15 mouse cellular contexts compared by ENCODE assay signal in genomic region chr8:10804974-10805373, GRCm38 (mm10).
DNase-seq lines count a peak whose midpoint lies in the region; ATAC-seq and TF ChIP-seq lines count a peak whose summit lies in the region.
"Had no signal": no experiment of that assay in that cellular context is flagged by ENCODE, and none has a peak within 500 bp of the region (broad histone marks: within the 10 kb centered on the region; RNA-seq: fewer than 3 reads in every experiment).

No protein-coding gene starts in this region.

- H3K27ac ChIP-seq in hindbrain, embryonic 10.5 days: peak overlapping the region; percentile 88
- H3K27ac ChIP-seq in hindbrain, embryonic 14.5 days: no peak overlapping the region
- no peak overlapping the region for H3K27ac ChIP-seq in neural tube, embryonic 11.5 days (ENCODE audit: low read depth, low read length)
- H3K27ac ChIP-seq in limb, embryonic 12.5 days: no peak overlapping the region
- no peak overlapping the region for H3K27ac ChIP-seq in cerebellum, adult 2 months (ENCODE audit: insufficient read depth, low read length)
- H3K27ac ChIP-seq: heart, embryonic 13.5 days; liver, embryonic 12.5 days; macrophage had no signal

- H3K4me2 ChIP-seq in hindbrain, embryonic 14.5 days (replicated peaks): no peak overlapping the region
- peak overlapping the region; percentile 17; the same call in 1 of the 2 replicates for H3K4me2 ChIP-seq in neural tube, embryonic 11.5 days (ENCODE audit: low read depth)
- peak overlapping the region; percentile 45; the same call in 1 of the 2 replicates for H3K4me2 ChIP-seq in limb, embryonic 12.5 days

- H3K4me3 ChIP-seq in hindbrain, embryonic 10.5 days: no peak overlapping the region
- no peak overlapping the region for H3K4me3 ChIP-seq in hindbrain, embryonic 14.5 days (replicated peaks; ENCODE audit: low read length)
- no peak overlapping the region for H3K4me3 ChIP-seq in neural tube, embryonic 11.5 days (ENCODE audit: low read depth, low read length)
- no peak overlapping the region for H3K4me3 ChIP-seq in limb, embryonic 12.5 days (replicated peaks)
- H3K4me3 ChIP-seq in cerebellum, adult 2 months (replicated peaks; ENCODE audit: insufficient read depth, low read depth, low read length): no peak overlapping the region
- H3K4me3 ChIP-seq: liver, embryonic 12.5 days had no signal

- DNase-seq in hindbrain, embryonic 10.5 days (ENCODE audit: low spot score): peak; percentile 10
- no peak for DNase-seq in hindbrain, embryonic 14.5 days (ENCODE audit: low spot score)
- DNase-seq in neural tube, embryonic 11.5 days (ENCODE audit: low spot score): no peak
- no peak for DNase-seq in neural tube, embryonic 10.5 days (ENCODE audit: extremely low spot score, low spot score)
- DNase-seq in adrenal gland, postnatal 25 days: no peak
- no peak for DNase-seq in cerebellum, adult 2 months
- DNase-seq: adrenal gland, adult 2 months; cerebellum, adult 18-20 months; layer of hippocampus, postnatal 36 days; right cerebral cortex, postnatal 4 days; thymus, adult 18-20 months had no signal

- no peak for TF ChIP-seq POLR2A in cerebellum, adult 2 months (IDR thresholded peaks at IDR 0.05; ENCODE audit: borderline replicate concordance, insufficient read depth, low read length)

- no peaks in the 10 kb centered on the region for H3K36me3 ChIP-seq in hindbrain, embryonic 10.5 days
- H3K36me3 ChIP-seq in hindbrain, embryonic 14.5 days (replicated peaks; ENCODE audit: control insufficient read depth, insufficient read depth): no peaks in the 10 kb centered on the region
- no peaks in the 10 kb centered on the region for H3K36me3 ChIP-seq in neural tube, embryonic 11.5 days (ENCODE audit: control insufficient read depth, insufficient read depth, low read length)
- no peaks in the 10 kb centered on the region for H3K36me3 ChIP-seq in limb, embryonic 12.5 days
- H3K36me3 ChIP-seq: heart, embryonic 13.5 days; liver, embryonic 12.5 days had no signal

- 51% methylated on average over 3 of the region's 3 CpGs for WGBS in hindbrain, embryonic 10.5 days
- 41% methylated on average over 3 of the region's 3 CpGs for WGBS in hindbrain, embryonic 14.5 days
- WGBS in neural tube, embryonic 11.5 days: 62% methylated on average over 3 of the region's 3 CpGs
- WGBS in limb, embryonic 12.5 days: 74% methylated on average over 3 of the region's 3 CpGs
- WGBS in cerebellum, adult 2 months: 53% methylated on average over 3 of the region's 3 CpGs

- ATAC-seq in hindbrain, embryonic 14.5 days (ENCODE audit: low FRiP score): no peak
- ATAC-seq in neural tube, embryonic 11.5 days (ENCODE audit: insufficient read depth, low FRiP score, low TSS enrichment): no peak
- ATAC-seq in limb, embryonic 12.5 days (ENCODE audit: insufficient number of reproducible peaks, insufficient read depth, low FRiP score, low TSS enrichment, low read depth): no peak
- ATAC-seq: liver, embryonic 12.5 days had no signal

- no peaks in the 10 kb centered on the region for H3K9me3 ChIP-seq in hindbrain, embryonic 10.5 days
- no peaks in the 10 kb centered on the region for H3K9me3 ChIP-seq in hindbrain, embryonic 14.5 days (ENCODE audit: control insufficient read depth, low read length)
- H3K9me3 ChIP-seq in neural tube, embryonic 11.5 days (ENCODE audit: control insufficient read depth, low read length): no peaks in the 10 kb centered on the region
- no peaks in the 10 kb centered on the region for H3K9me3 ChIP-seq in limb, embryonic 12.5 days
- H3K9me3 ChIP-seq: heart, embryonic 13.5 days; liver, embryonic 12.5 days had no signal

- TF ChIP-seq CTCF in cerebellum, adult 2 months (IDR thresholded peaks at IDR 0.05; ENCODE audit: borderline replicate concordance, insufficient read depth, low read depth, low read length): no peak

- H3K27me3 ChIP-seq in hindbrain, embryonic 10.5 days (ENCODE audit: insufficient read depth, poor library complexity, severe bottlenecking): peaks cover 14% of the 10 kb centered on the region; the same call in 1 of the 2 replicates
- no peaks in the 10 kb centered on the region for H3K27me3 ChIP-seq in hindbrain, embryonic 14.5 days (ENCODE audit: control insufficient read depth, insufficient read depth, low read length)
- no peaks in the 10 kb centered on the region for H3K27me3 ChIP-seq in neural tube, embryonic 11.5 days (ENCODE audit: control insufficient read depth, insufficient read depth, low read length)
- peaks cover 4% of the 10 kb centered on the region; the same call in 1 of the 2 replicates for H3K27me3 ChIP-seq in limb, embryonic 12.5 days
- no peaks in the 10 kb centered on the region for H3K27me3 ChIP-seq in cerebellum, adult 2 months (ENCODE audit: control insufficient read depth, insufficient read depth, low read length)

- peaks cover 31% of the 10 kb centered on the region for H3K4me1 ChIP-seq in hindbrain, embryonic 10.5 days (replicated peaks)
- 0 out of 2 replicates have a peak, but pooled peaks cover 11% of the 10 kb centered on the region for H3K4me1 ChIP-seq in hindbrain, embryonic 14.5 days (replicated peaks; ENCODE audit: control insufficient read depth, insufficient read depth, low read length)
- H3K4me1 ChIP-seq in neural tube, embryonic 11.5 days (ENCODE audit: control insufficient read depth, insufficient read depth, low read length): peaks cover 3% of the 10 kb centered on the region; the same call in 1 of the 2 replicates
- peaks cover 21% of the 10 kb centered on the region for H3K4me1 ChIP-seq in limb, embryonic 12.5 days (replicated peaks)
- no peaks in the 10 kb centered on the region for H3K4me1 ChIP-seq in cerebellum, adult 2 months (ENCODE audit: control insufficient read depth, insufficient read depth, low read length)
- H3K4me1 ChIP-seq: liver, embryonic 12.5 days had no signal

- H3K9ac ChIP-seq in hindbrain, embryonic 14.5 days: no peak overlapping the region
- 0 out of 2 replicates have a peak overlapping the region, but pooled peaks have one; percentile 8 for H3K9ac ChIP-seq in neural tube, embryonic 11.5 days (ENCODE audit: low read length)
- H3K9ac ChIP-seq in limb, embryonic 12.5 days (replicated peaks): no peak overlapping the region
- H3K9ac ChIP-seq: liver, embryonic 12.5 days had no signal
